Mouse (Mus musculus) kidney, embryonic 15.5 days (tissue): ENCODE results near the gene Cd86. TPM values are rescaled to one million over a fixed set of nuclear protein-coding genes. Genes with fewer than 3 reads are reported as not detected.

Experiments used
- ATAC-seq: fragments of 200-750 bp; cut with Nextera tagmentation; replicated peaks from 2 replicates; pipeline ENCODE4 v1.8.0; 2017; ENCODE audit warnings: moderate TSS enrichment; ENCODE audit not compliant: low FRiP score
- H3K27ac ChIP-seq: fragments of 300-500 bp; sonication (generic); 2 replicates; pipeline ENCODE4 v1.5.1; 2015; ENCODE audit warnings: mild to moderate bottlenecking, inconsistent platforms
- H3K27me3 ChIP-seq: fragments of 300-500 bp; sonication (generic); 2 replicates; pipeline ENCODE4 v1.6.1; 2015; ENCODE audit warnings: inconsistent platforms
- H3K36me3 ChIP-seq: fragments of 300-500 bp; sonication (generic); 2 replicates; pipeline ENCODE4 v1.6.1; 2015; ENCODE audit warnings: inconsistent platforms
- H3K4me1 ChIP-seq: fragments of 300-500 bp; sonication (generic); 2 replicates; pipeline ENCODE4 v1.6.1; 2015; ENCODE audit warnings: inconsistent platforms
- H3K4me2 ChIP-seq: fragments of 300-500 bp; sonication (generic); 2 replicates; pipeline ENCODE4 v1.6.1; 2015; ENCODE audit warnings: moderate library complexity, mild to moderate bottlenecking, inconsistent platforms
- H3K4me3 ChIP-seq: fragments of 300-500 bp; sonication (generic); replicated peaks from 2 replicates; pipeline ENCODE4 v1.5.1; 2015; ENCODE audit warnings: mild to moderate bottlenecking, inconsistent platforms
- H3K9ac ChIP-seq: fragments of 300-500 bp; sonication (generic); 2 replicates; pipeline ENCODE4 v1.6.1; 2015; ENCODE audit warnings: mild to moderate bottlenecking, inconsistent platforms
- H3K9me3 ChIP-seq: fragments of 300-500 bp; sonication (generic); replicated peaks from 2 replicates; pipeline ENCODE4 v1.6.1; 2016; ENCODE audit warnings: inconsistent platforms
- WGBS: fragments of 180-500 bp; shearing (Covaris S2); methylation state at CpG from one replicate; pipeline ENCODE4 v1.1.7; 2015; ENCODE audit warnings: mixed read lengths; 5-methylcytosine and 5-hydroxymethylcytosine counted together
- polyA plus RNA-seq: library from polyadenylated mRNA; unstranded; fragments of >200 nt; fragmentation: Nextera tagmentation; extraction: Ambion mirVana; gene quantifications from 2 replicates; pipeline ENCODE4 v1.2.1, GENCODE M21; 2015

Cd86 gene
- 1.3 and 1.4 TPM in 2 replicates for polyA plus RNA-seq

GRCm38 (mm10) chr16:36665782-36666181 lies at the start of gene Cd86:
Cd86 (minus strand) TSS chr16:36666081.
- H3K4me1 ChIP-seq, result no peaks in the 10 kb centered on the region
- no peak within 1 kb of the TSS for H3K4me3 ChIP-seq
- no peak within 1 kb of the TSS for H3K9ac ChIP-seq
- 52% methylated on average over 13 of the region's 13 CpGs for WGBS
- no peaks in the 10 kb centered on the region for H3K36me3 ChIP-seq
- no peaks in the 10 kb centered on the region for H3K9me3 ChIP-seq
- H3K27ac ChIP-seq, result no peak within 1 kb of the TSS
- no peaks in the 10 kb centered on the region for H3K27me3 ChIP-seq
- no peak for ATAC-seq
- no peak within 1 kb of the TSS for H3K4me2 ChIP-seq

GRCm38 (mm10) chr16:36711760-36712159 lies 45.9 kb upstream of the Cd86 start:
- no peak for ATAC-seq
- H3K4me2 ChIP-seq, result no peak overlapping the region
- H3K9ac ChIP-seq, result no peak overlapping the region

DNA sequence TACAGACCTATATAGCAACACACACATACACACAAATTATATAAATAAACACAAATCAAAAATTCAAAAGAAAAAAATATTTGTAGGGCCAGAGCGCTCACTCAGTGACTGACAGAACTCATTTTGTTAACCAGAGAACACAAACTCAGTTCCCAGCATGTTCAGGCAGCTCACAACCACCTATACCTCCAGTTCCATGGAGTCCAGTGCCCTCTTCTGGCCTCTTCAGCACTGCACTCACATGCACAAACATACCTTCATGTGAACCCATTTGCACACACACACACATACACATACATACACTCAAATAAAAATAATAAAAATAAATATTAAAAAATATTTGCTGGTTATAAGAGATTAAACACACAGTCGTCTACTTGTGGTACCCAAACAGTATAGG lies 44.9 kb upstream of the Cd86 start:
- Histone ChIP-seq H3K27me3 (no peaks in the 10 kb centered on the region), H3K9ac (no peak overlapping the region), H3K36me3 (no peaks in the 10 kb centered on the region), H3K4me1 (no peaks in the 10 kb centered on the region), H3K27ac (no peak overlapping the region), H3K4me3 (no peak overlapping the region), H3K9me3 (no peaks in the 10 kb centered on the region), H3K4me2 (no peak overlapping the region)
- no peak for ATAC-seq
- WGBS, result 91% methylated on average over 2 of the region's 2 CpGs

More at GRCm38 (mm10) chr16:36711760-36712159, 45.9 kb upstream of the Cd86 start:
- no peaks in the 10 kb centered on the region for H3K4me1 ChIP-seq
- no peak overlapping the region for H3K4me3 ChIP-seq
- no peaks in the 10 kb centered on the region for H3K9me3 ChIP-seq
- H3K27ac ChIP-seq, result no peak overlapping the region
- no peaks in the 10 kb centered on the region for H3K27me3 ChIP-seq
- 86% methylated on average over 12 of the region's 12 CpGs for WGBS
- H3K36me3 ChIP-seq, result no peaks in the 10 kb centered on the region

DNA sequence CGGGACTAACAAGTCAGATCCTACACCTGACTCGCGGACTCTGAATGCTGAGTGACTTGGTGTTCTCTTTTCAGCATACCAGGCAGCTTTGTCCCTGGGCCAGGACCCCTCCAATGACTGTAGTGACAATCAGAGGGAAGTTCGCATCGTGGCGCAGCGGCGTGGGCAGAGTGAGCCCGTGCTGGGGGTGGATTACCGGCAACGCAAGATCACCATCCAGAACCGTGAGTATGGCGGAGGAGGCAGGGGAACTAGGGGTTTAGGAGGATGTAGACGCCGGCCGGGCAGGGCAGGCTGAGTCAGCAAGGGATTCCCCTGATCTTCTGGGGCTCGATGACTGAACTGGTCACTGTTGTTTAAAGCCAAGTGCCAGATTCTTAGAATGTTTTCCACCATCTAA lies 43.5 kb upstream of the Cd86 start:
- no peak overlapping the region for H3K9ac ChIP-seq
- H3K27ac ChIP-seq, result no peak overlapping the region
- 92% methylated on average over 17 of the region's 17 CpGs for whole genome bisulfite sequencing
- no peaks in the 10 kb centered on the region for H3K9me3 ChIP-seq
- no peak for ATAC-seq
- H3K4me1 ChIP-seq, result no peaks in the 10 kb centered on the region
- H3K27me3 ChIP-seq, result no peaks in the 10 kb centered on the region
- no peak overlapping the region for H3K4me3 ChIP-seq
- H3K36me3 ChIP-seq, result no peaks in the 10 kb centered on the region
- no peak overlapping the region for H3K4me2 ChIP-seq

DNA sequence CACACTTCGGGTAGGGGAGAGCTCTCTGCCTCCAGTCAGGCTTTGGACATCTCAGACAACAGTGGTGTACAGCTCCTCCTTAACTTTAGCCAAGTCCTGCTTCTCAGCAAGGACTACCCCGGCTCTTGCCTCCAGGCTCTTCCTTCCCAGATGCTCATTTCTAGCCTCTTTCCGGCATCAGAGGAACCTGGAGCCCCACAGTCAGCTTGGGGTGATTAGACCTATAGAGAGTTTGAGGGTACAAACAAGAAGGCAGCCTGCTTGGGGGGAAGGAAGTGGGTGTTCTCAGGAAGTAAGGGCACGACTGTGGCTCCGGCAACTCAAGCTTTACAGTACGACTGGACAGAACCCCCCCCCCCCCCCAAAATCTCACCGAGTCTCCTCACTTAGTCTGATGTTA lies 42.9 kb upstream of the Cd86 start:
- ATAC-seq, result no peak
- H3K4me1 ChIP-seq, result no peaks in the 10 kb centered on the region
- no peak overlapping the region for H3K4me3 ChIP-seq
- H3K9me3 ChIP-seq, result no peaks in the 10 kb centered on the region
- 72% methylated on average over 7 of the region's 7 CpGs for WGBS
- H3K36me3 ChIP-seq, result no peaks in the 10 kb centered on the region
- H3K27me3 ChIP-seq, result no peaks in the 10 kb centered on the region
- H3K4me2 ChIP-seq, result no peak overlapping the region
- no peak overlapping the region for H3K27ac ChIP-seq
- H3K9ac ChIP-seq, result no peak overlapping the region

DNA sequence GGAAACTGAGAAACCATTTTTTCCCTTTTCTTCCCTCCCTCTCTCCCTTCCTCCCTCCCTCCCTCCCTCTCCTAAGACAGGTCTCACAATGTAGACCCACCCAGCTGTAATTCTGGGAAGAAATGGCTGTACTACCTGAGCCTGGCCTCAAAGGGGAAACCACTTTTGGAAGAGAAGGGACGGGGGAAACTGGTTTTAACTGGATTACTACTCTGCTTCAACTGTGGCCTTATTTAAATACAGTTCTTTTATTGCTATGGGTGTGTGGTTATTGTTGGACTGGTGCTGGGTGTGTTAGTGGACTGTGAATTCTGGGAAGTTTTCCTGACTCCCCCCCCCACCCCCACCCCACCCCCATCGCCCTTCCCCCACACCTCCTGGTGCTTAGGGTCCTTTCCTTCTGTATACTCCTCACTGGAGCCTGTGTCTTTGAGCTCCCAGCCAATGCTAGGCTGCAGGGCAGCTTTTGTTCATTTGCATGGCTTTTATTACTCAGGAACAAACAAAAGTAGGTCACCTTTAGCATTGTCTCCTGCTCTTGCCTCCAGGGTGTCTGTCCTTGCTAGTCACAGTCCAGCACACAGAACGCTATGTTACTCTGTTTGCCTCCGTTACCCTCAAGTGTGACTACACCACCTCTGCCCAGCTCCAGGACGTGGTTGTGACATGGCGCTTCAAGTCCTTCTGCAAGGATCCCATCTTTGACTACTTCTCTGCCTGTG lies 42.0 kb upstream of the Cd86 start:
- Histone ChIP-seq H3K4me2 (no peak overlapping the region), H3K4me3 (no peak overlapping the region), H3K9me3 (no peaks in the 10 kb centered on the region), H3K27me3 (no peaks in the 10 kb centered on the region), H3K36me3 (no peaks in the 10 kb centered on the region), H3K27ac (0 out of 2 replicates have a peak overlapping the region, but pooled peaks have one; percentile 37), H3K4me1 (no peaks in the 10 kb centered on the region), H3K9ac (no peak overlapping the region)
- 67% methylated on average over 5 of the region's 6 CpGs for WGBS
- peak; percentile 36 for ATAC-seq

GRCm38 (mm10) chr16:36700484-36700883 lies 34.6 kb upstream of the Cd86 start:
- H3K27me3 ChIP-seq, result no peaks in the 10 kb centered on the region
- WGBS, result 83% methylated on average over 2 of the region's 2 CpGs
- no peak overlapping the region for H3K4me3 ChIP-seq
- H3K4me1 ChIP-seq, result no peaks in the 10 kb centered on the region
- H3K27ac ChIP-seq, result no peak overlapping the region
- H3K9me3 ChIP-seq, result no peaks in the 10 kb centered on the region
- H3K4me2 ChIP-seq, result no peak overlapping the region
- ATAC-seq, result no peak
- H3K9ac ChIP-seq, result no peak overlapping the region
- H3K36me3 ChIP-seq, result no peaks in the 10 kb centered on the region

DNA sequence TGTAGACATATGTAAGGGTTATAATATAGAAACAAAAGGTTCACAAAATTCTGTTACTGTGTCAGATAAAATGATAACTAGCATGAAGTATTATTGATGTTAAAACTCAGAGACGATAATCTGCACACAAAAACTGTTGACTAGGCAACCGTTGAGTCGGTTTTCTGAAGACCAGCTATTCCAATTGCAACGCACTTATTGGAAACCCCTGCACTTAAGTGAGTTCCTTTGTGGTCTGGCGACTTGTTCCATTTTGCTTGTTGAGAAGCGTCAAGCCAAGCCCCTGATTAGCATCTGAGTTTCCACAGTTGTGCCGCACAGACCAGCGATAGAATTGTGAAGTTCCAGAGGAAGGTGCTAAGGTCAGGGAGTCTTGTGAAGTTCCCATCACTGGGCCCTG lies 31.4 kb upstream of the Cd86 start:
- Histone ChIP-seq H3K4me1 (peaks cover 11% of the 10 kb centered on the region; the same call in 1 of the 2 replicates), H3K4me3 (no peak overlapping the region), H3K9me3 (no peaks in the 10 kb centered on the region), H3K27ac (no peak overlapping the region), H3K9ac (no peak overlapping the region), H3K4me2 (no peak overlapping the region), H3K36me3 (no peaks in the 10 kb centered on the region), H3K27me3 (peaks cover 24% of the 10 kb centered on the region)
- no peak for ATAC-seq
- WGBS, result 87% methylated on average over 8 of the region's 8 CpGs

DNA sequence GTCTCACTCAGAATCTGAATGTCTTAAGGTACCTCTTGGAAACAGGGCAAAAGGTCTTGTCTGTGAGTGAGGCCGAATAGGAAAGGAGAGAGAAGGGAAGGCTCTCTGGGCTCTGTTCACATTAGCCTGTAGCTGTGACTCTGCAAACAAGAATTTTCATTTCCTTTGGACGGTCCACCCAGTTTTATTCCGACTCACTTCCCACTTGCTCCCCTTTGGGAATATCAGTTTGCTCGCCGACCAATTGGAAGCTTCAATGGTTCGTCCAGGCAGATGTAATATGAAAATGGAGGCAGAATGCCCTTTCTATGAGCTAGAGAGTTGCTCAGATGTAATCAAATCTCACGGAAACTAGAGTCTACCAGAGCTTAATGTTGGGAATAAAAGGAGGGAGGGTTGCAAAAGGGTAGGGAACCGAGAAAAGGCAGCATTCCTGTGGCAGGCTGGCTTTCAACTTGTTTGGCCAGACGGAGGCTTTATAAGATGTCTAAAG lies 29.0 kb upstream of the Cd86 start:
- H3K36me3 ChIP-seq, result no peaks in the 10 kb centered on the region
- H3K4me3 ChIP-seq, result peak overlapping the region; percentile 55
- H3K4me2 ChIP-seq, result peak overlapping the region; percentile 86
- WGBS, result 54% methylated on average over 9 of the region's 9 CpGs
- peaks cover 24% of the 10 kb centered on the region for H3K27me3 ChIP-seq
- H3K9ac ChIP-seq, result no peak overlapping the region
- ATAC-seq, result no peak
- H3K4me1 ChIP-seq, result peaks cover 11% of the 10 kb centered on the region; the same call in 1 of the 2 replicates
- H3K27ac ChIP-seq, result 0 out of 2 replicates have a peak overlapping the region, but pooled peaks have one; percentile 9
- H3K9me3 ChIP-seq, result no peaks in the 10 kb centered on the region

DNA sequence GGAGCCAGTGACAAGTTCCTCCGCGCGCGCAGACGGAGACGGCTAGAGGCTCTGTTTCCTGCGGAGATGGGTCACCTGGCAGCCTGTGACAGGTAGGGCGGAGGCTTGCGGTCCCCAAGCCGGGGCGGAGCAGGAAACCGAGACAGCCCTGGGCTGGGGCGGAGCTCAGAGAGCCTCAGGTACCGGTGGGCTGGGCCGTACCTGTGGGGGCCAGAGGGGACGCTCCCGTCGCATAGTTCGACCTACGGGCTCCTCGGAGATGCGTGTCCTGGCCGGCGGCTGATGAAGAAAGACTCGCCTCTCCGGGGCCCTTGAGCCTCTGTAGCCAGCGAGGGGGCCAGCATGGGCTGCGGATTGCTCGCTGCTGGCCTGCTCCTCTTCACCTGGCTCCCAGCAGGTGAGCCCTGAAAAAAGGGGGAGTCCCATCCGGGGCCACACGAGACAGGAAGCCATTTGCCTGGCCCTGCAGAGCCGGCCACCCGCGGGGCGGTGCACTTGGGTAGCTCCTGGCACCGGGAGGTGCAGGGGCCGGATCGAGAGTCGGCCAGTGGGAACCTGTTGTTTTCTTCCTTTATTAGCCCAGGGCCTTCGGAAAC lies 28.0 kb upstream of the Cd86 start, which contains the start of gene Ildr1:
Ildr1 (plus strand) TSS at position 161 of the 596 bp plus-strand sequence.
- Histone ChIP-seq H3K9ac (peak within 1 kb of the TSS; percentile 53), H3K27ac (0 out of 2 replicates have a peak within 1 kb of the TSS, but pooled peaks have one; percentile 9)

DNA sequence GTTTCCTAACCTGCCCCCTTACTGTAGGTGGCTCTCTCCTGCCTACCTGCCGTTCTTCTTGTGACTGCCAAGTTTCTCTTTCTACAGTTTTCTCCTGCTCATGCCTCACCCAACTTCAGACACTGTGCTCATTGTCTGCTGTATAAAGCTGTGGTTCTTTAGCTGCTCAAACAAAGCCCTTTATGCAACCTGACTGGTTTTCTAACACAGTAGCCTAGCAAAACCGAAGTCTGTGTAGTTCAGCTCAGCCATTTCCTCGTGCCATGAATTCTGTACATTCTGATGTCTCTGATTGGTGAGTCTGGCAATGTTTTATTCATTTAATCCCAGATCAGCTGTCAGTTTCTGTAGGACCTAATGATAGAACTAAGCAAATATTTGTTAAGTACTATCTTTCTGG lies 25.6 kb upstream of the Cd86 start:
- 82% methylated on average over 3 of the region's 3 CpGs for WGBS
- Histone ChIP-seq H3K36me3 (no peaks in the 10 kb centered on the region), H3K4me1 (peaks cover 11% of the 10 kb centered on the region; the same call in 1 of the 2 replicates), H3K4me2 (no peak overlapping the region), H3K9me3 (no peaks in the 10 kb centered on the region), H3K4me3 (no peak overlapping the region), H3K27ac (0 out of 2 replicates have a peak overlapping the region, but pooled peaks have one; percentile 23), H3K9ac (no peak overlapping the region), H3K27me3 (peaks cover 24% of the 10 kb centered on the region)
- no peak for ATAC-seq

More for the DNA sequence above, 28.0 kb upstream of the Cd86 start, which contains the start of gene Ildr1:
- Histone ChIP-seq H3K4me1 (peaks cover 11% of the 10 kb centered on the region; the same call in 1 of the 2 replicates), H3K4me3 (peak within 1 kb of the TSS; percentile 55), H3K27me3 (peaks cover 24% of the 10 kb centered on the region), H3K36me3 (no peaks in the 10 kb centered on the region), H3K9me3 (no peaks in the 10 kb centered on the region), H3K4me2 (peak within 1 kb of the TSS; percentile 86)
- 1% methylated on average over 40 of the region's 40 CpGs for WGBS
- peak; percentile 83 for ATAC-seq

DNA sequence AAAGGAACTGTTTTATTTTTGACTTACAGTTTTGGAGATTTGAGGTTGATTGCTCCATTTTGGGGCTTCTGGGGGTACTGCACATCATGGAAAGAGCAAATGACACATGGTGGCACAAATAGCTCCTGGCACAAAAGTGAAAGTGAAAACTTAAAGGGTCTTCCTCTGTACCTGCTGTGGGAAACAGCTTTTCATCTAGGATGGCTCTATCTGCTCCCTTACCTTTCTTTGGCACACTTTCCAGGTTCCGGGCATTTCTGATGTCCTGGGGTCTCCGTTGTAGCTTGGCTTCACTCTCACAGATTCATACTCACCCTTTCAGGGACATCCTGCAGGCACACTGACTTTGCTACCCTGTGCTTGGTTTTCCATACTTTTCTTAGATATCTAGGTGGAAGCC lies 22.2 kb upstream of the Cd86 start:
- Histone ChIP-seq H3K4me3 (no peak overlapping the region), H3K36me3 (no peaks in the 10 kb centered on the region), H3K4me2 (no peak overlapping the region), H3K27me3 (peaks cover 5% of the 10 kb centered on the region), H3K4me1 (no peaks in the 10 kb centered on the region), H3K9me3 (no peaks in the 10 kb centered on the region), H3K27ac (no peak overlapping the region), H3K9ac (no peak overlapping the region)
- 93% methylated on average over 2 of the region's 2 CpGs for WGBS
- no peak for ATAC-seq
